Mouse (Mus musculus) limb, embryonic 11.5 days (tissue): Measurements from ENCODE around the gene Csde1. TPM values are rescaled to one million over a fixed set of nuclear protein-coding genes. Genes with fewer than 3 reads are reported as not detected.

Source experiments
- ATAC-seq: fragments of 200-750 bp; cut with Nextera tagmentation; 2 replicates; pipeline ENCODE4 v1.8.0; 2017; ENCODE audit warnings: low read depth; ENCODE audit not compliant: insufficient number of reproducible peaks, low FRiP score, low TSS enrichment
- DNase-seq: peaks from one replicate; pipeline ENCODE4 v3.0.0-alpha.2; 2015; ENCODE audit warnings: low spot score
- H3K27ac ChIP-seq: fragments of 300-500 bp; sonication (generic); replicated peaks from 2 replicates; pipeline ENCODE4 v1.5.1; 2014; ENCODE audit warnings: low read depth, mild to moderate bottlenecking, low read length
- H3K27me3 ChIP-seq: fragments of 300-500 bp; sonication (generic); 2 replicates; pipeline ENCODE4 v1.6.1; 2014; ENCODE audit warnings: mild to moderate bottlenecking, low read length, mixed read lengths; ENCODE audit not compliant: control insufficient read depth, insufficient read depth
- H3K36me3 ChIP-seq: fragments of 300-500 bp; sonication (generic); 2 replicates; pipeline ENCODE4 v1.6.1; 2014; ENCODE audit warnings: mild to moderate bottlenecking, low read length, moderate library complexity, mixed read lengths; ENCODE audit not compliant: control insufficient read depth, insufficient read depth
- H3K4me1 ChIP-seq: fragments of 300-500 bp; sonication (generic); 2 replicates; pipeline ENCODE4 v1.6.1; 2014; ENCODE audit warnings: low read length, mixed read lengths; ENCODE audit not compliant: control insufficient read depth, insufficient read depth
- H3K4me2 ChIP-seq: fragments of 300-500 bp; sonication (generic); 2 replicates; pipeline ENCODE4 v1.6.1; 2014; ENCODE audit warnings: low read depth, mild to moderate bottlenecking, moderate library complexity; ENCODE audit not compliant: severe bottlenecking
- H3K4me3 ChIP-seq: fragments of 300-500 bp; sonication (generic); 2 replicates; pipeline ENCODE4 v1.5.1; 2014; ENCODE audit warnings: low read depth, low read length
- H3K9ac ChIP-seq: fragments of 300-500 bp; sonication (generic); 2 replicates; pipeline ENCODE4 v1.6.1; 2014; ENCODE audit warnings: mild to moderate bottlenecking, low read length
- H3K9me3 ChIP-seq: fragments of 300-500 bp; sonication (generic); 2 replicates; pipeline ENCODE4 v1.6.1; 2016; ENCODE audit warnings: low read length; ENCODE audit not compliant: control insufficient read depth
- WGBS: fragments of 180-500 bp; shearing (Covaris S2); extraction: QIAGEN DNeasy Blood & Tissue Kit; methylation state at CpG from one replicate; pipeline ENCODE4 v1.1.7; 2014; 5-methylcytosine and 5-hydroxymethylcytosine counted together
- polyA plus RNA-seq: library from polyadenylated mRNA; unstranded; fragments of >200 nt; fragmentation: Nextera tagmentation; extraction: Ambion mirVana; gene quantifications from 2 replicates; pipeline ENCODE4 v1.2.1, GENCODE M21; 2014

The Csde1 gene
- 473 and 488 TPM in 2 replicates for polyA plus RNA-seq

DNA sequence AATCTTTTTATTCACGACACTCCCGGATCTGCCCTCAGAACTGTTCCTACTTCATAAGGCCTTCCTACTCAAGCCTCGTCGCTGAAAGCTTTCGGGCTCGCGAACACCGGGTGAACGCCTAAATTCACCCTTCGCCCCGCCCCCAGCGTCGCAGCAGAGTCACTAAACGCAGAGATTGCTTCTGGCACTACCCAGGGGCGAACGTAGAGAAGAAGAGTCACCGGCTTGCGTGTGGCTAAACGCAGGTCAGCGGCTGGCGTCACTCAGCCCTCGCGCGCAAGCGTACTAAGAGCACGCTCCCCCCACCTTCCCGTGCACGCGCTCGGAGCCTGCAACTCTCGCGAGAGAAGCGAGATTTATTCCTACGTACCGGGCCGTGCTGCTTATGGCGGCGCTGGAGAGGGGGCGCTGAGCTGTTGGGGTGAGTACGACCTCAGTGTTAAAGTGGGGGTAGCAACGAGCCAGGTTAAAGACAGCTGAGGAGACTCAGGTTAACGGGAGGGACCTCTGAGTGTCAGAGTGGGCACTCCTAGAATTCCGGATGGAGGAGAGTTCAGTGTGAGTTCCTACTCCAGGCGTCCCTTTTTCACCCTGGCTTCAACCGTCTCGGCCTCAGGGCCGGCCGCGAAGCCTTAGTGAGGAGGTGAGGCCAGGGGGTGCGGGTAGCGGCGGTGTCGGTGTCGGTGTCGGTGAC is at the start of gene Csde1:
Gene Csde1, plus strand, starts transcription at position 178 of the 694 bp plus-strand sequence.
- peak; percentile 98 for DNase-seq
- Histone ChIP-seq H3K27me3 (no peaks in the 10 kb centered on the region), H3K4me1 (no peaks in the 10 kb centered on the region), H3K9me3 (no peaks in the 10 kb centered on the region), H3K36me3 (no peaks in the 10 kb centered on the region), H3K4me3 (peak within 1 kb of the TSS; percentile 92), H3K27ac (peak within 1 kb of the TSS; percentile 93), H3K9ac (peak within 1 kb of the TSS; percentile 99), H3K4me2 (peak within 1 kb of the TSS; percentile 73)
- WGBS = 0% methylated on average over 55 of the region's 55 CpGs
- peak; percentile 95 for ATAC-seq

DNA sequence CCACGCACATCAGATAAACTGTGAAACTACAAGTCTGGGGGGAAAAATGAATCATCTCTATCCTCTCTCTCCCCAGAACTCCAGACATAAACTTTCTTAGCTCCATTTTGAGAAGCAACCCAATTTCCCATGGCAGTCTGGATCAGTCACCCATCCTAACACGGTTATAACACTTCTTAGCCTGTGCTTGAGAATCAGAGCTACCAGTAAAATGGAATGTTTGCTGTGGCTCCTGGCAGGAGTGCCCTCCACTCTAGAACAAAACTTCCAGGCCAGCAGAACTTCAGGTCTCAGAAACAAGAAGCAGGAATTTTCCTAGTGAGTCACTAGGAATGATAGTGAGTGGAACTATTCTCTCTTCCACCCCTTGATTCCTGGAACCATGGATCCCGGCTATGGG is 49.7 kb upstream of the Csde1 start:
- ATAC-seq = no peak
- Histone ChIP-seq H3K9me3 (no peaks in the 10 kb centered on the region), H3K4me2 (no peak overlapping the region), H3K4me3 (no peak overlapping the region), H3K4me1 (no peaks in the 10 kb centered on the region), H3K27me3 (no peaks in the 10 kb centered on the region), H3K9ac (no peak overlapping the region), H3K27ac (no peak overlapping the region), H3K36me3 (no peaks in the 10 kb centered on the region)
- 90% methylated on average over 3 of the region's 3 CpGs for WGBS
- no peak for DNase-seq

DNA sequence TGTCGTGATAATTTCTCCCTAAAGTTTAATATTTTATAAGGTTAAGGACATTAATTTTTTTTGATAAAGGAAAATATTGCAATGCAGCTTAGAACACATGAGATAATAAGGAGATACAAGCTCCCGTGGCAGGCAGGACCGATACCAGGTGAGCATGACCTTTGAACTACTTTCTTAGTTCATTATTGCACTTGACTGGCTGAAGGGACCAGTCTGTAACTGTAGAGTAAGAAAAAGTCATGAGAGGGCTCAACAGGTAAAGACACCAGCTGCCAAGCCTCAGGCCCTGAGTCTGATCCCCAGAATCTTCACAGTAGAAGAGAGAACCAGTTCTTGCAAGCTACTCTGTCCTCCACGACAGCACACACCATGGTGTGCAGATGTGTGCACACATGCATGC is 43.3 kb upstream of the Csde1 start:
- H3K4me3 ChIP-seq = no peak overlapping the region
- H3K36me3 ChIP-seq = no peaks in the 10 kb centered on the region
- no peak overlapping the region for H3K27ac ChIP-seq
- no peaks in the 10 kb centered on the region for H3K4me1 ChIP-seq
- WGBS = 86% methylated on average over 4 of the region's 4 CpGs
- no peak for DNase-seq
- H3K4me2 ChIP-seq = no peak overlapping the region
- ATAC-seq = no peak
- H3K9me3 ChIP-seq = no peaks in the 10 kb centered on the region
- H3K27me3 ChIP-seq = no peaks in the 10 kb centered on the region
- H3K9ac ChIP-seq = no peak overlapping the region

DNA sequence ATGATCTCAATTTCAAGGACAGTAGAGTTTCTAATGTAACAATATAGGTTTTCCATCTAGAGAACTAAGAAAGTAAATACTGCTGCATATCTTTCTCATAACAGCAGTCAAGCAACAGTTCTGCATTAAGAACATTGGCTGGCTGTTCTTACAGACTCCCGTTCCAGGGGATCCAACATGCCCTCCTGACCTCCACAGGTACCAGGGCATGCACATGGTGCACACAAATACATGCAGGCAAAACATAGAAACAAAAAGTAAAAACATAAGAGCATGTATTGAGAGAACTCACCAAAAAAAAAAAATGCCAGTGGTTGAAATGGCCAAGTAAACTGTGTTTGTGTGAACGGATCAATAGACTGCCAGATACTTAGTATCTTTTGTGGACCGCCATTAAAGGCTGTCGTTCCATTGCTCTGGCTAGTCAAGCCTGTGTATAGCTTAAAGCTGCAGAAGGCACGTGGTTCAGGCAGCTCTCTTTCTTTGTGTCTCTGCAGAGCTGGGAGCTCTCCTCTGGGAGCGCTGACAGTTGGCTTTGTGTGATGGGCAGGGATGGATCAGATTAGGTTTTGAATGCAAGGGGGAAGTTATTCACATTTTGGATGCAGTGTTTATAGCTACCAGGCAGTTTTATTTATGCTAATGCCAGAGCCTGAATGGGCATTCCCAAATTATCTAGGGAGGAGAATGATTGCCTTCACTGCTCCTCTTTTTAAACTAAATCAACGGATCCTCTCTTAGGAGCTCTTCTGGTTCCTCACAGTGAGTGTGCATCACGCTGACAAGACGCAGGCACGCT is 40.5 kb upstream of the Csde1 start:
- no peak for DNase-seq
- H3K4me2 ChIP-seq = no peak overlapping the region
- no peak overlapping the region for H3K9ac ChIP-seq
- no peak for ATAC-seq
- H3K27me3 ChIP-seq = no peaks in the 10 kb centered on the region
- no peaks in the 10 kb centered on the region for H3K4me1 ChIP-seq
- H3K4me3 ChIP-seq = no peak overlapping the region
- H3K36me3 ChIP-seq = no peaks in the 10 kb centered on the region
- 57% methylated on average over 10 of the region's 10 CpGs for whole genome bisulfite sequencing
- H3K27ac ChIP-seq = no peak overlapping the region
- no peaks in the 10 kb centered on the region for H3K9me3 ChIP-seq

DNA sequence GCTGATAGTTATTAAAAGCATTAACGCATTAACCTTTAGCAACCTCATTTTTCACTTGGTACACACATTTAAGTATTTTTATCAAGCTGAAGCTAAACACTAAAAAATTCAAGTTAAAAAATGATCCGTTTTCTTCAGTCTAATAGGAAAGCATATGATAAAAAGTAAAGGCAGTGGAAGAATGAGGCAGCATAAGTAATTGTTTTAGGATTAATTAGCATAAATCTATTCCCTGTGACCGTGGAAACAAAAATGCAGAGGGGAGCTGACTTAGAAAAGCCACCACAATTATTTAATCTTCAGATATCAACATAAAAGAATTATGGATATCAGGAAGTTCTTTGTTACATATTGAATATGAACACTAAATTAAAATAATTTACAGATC is 39.9 kb upstream of the Csde1 start:
- Histone ChIP-seq H3K36me3 (no peaks in the 10 kb centered on the region), H3K27me3 (no peaks in the 10 kb centered on the region), H3K4me2 (no peak overlapping the region), H3K27ac (no peak overlapping the region), H3K9me3 (no peaks in the 10 kb centered on the region), H3K4me3 (no peak overlapping the region), H3K9ac (no peak overlapping the region), H3K4me1 (no peaks in the 10 kb centered on the region)
- DNase-seq (no peak), ATAC-seq (no peak)
- 75% methylated on average over 3 of the region's 3 CpGs for WGBS

DNA sequence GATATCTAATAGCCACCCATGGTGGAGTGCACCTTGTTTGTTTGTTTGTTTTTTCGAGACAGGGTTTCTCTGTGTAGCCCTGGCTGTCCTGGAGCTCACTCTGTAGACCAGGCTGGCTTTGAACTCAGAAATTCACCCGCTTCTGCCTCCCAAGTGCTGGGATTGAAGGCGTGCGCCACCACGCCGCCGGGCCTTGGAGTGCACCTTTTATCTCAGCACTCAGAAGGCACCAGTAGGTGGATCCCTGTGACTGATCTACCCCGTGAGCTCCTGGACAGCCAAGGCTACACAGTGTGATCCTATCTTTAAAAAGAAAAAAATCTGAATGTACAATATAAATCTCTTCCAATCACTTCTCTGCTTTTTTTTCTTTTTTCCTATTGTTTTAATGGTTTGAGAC is 29.2 kb upstream of the Csde1 start:
- no peaks in the 10 kb centered on the region for H3K9me3 ChIP-seq
- ATAC-seq (no peak), DNase-seq (no peak)
- 70% methylated on average over 8 of the region's 8 CpGs for WGBS
- no peaks in the 10 kb centered on the region for H3K4me1 ChIP-seq
- no peaks in the 10 kb centered on the region for H3K36me3 ChIP-seq
- H3K4me2 ChIP-seq = no peak overlapping the region
- no peak overlapping the region for H3K4me3 ChIP-seq
- no peak overlapping the region for H3K27ac ChIP-seq
- no peaks in the 10 kb centered on the region for H3K27me3 ChIP-seq
- H3K9ac ChIP-seq = no peak overlapping the region

DNA sequence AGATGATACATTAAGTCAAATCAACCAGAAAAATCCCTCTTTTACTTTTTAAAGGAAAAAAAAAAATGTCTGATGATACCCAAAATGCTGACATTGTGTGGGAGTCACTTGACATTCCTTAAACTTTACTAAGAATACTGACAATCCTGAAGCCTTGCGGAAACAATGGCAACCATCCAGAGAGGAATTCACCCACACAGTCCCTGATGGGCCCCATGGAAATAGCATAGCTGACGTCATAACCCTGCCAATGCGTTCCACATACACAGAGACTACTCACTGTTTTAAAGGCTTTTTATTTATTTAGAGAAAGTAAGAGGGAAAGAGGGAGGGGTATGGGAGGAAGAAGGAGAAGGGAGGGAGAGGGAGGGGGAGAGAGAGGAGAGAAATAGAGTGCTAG is 27.3 kb upstream of the Csde1 start:
- Histone ChIP-seq H3K4me3 (no peak overlapping the region), H3K9me3 (no peaks in the 10 kb centered on the region), H3K27ac (no peak overlapping the region), H3K4me1 (0 out of 2 replicates have a peak, but pooled peaks cover 2% of the 10 kb centered on the region), H3K36me3 (no peaks in the 10 kb centered on the region), H3K27me3 (no peaks in the 10 kb centered on the region), H3K9ac (no peak overlapping the region), H3K4me2 (no peak overlapping the region)
- ATAC-seq = no peak
- no peak for DNase-seq
- WGBS = 74% methylated on average over 3 of the region's 3 CpGs

DNA sequence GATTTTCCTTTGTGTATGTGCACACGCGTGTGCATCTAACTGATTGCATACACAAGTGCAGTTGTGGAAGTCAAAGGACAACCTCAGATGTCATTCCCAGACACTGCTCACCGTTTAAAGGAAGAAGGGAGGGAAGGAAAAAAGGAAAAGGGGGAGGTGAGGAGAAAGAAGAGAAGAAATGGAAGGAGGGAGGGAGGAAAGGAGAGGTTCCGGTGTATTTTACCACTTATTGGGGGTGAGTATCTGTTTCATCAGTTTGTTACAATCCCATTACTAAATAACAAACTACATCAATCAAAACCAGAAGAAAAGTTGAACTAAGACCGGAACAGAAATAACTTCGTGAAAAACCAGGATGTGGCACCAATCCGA is 25.0 kb upstream of the Csde1 start:
- no peak overlapping the region; the same call in 1 of the 2 replicates for H3K9ac ChIP-seq
- peak overlapping the region; percentile 75; the same call in 1 of the 2 replicates for H3K4me2 ChIP-seq
- H3K4me1 ChIP-seq = 0 out of 2 replicates have a peak, but pooled peaks cover 2% of the 10 kb centered on the region
- WGBS = 59% methylated on average over 7 of the region's 7 CpGs
- no peaks in the 10 kb centered on the region for H3K27me3 ChIP-seq
- DNase-seq (no peak), ATAC-seq (no peak)
- no peak overlapping the region for H3K27ac ChIP-seq
- H3K36me3 ChIP-seq = peaks cover 1% of the 10 kb centered on the region; the same call in 1 of the 2 replicates
- H3K9me3 ChIP-seq = no peaks in the 10 kb centered on the region
- peak overlapping the region; percentile 71 for H3K4me3 ChIP-seq
